Mouse (Mus musculus): Measurements from ENCODE around the gene Hist1h3e.
"Not testable (repeated sequence)": the region's sequence is repeated elsewhere in the genome, so short reads cannot be mapped to it uniquely, and the experiment has no call there.

GRCm38 (mm10) chr13:23561531-23561882 is 662 bp downstream of the Hist1h3e start:
- not testable (repeated sequence) for TF ChIP-seq CTCF (IDR thresholded peaks at IDR 0.05; ENCODE audit: borderline replicate concordance, insufficient read depth, low read depth, low read length); POLR2A (IDR thresholded peaks at IDR 0.05; ENCODE audit: borderline replicate concordance, insufficient read depth, low read length)
